ENCODE assay signal across 18 mouse cellular contexts in genomic region chr17:91451711-91452110, GRCm38 (mm10).
DNase-seq lines count a peak whose midpoint lies in the region; ATAC-seq and TF ChIP-seq lines count a peak whose summit lies in the region.
"Had no signal": no experiment of that assay in that cellular context is flagged by ENCODE, and none has a peak within 500 bp of the region (broad histone marks: within the 10 kb centered on the region; RNA-seq: fewer than 3 reads in every experiment).

No protein-coding gene starts in this region.

- H3K27ac ChIP-seq in forebrain, embryonic 16.5 days (ENCODE audit: low read length), result no peak overlapping the region
- H3K27ac ChIP-seq in forebrain, embryonic 13.5 days, result no peak overlapping the region
- H3K27ac ChIP-seq in left cerebral cortex, adult 2 months, result peak overlapping the region; percentile 72
- H3K27ac ChIP-seq in intestine, embryonic 16.5 days (ENCODE audit: low read length), result no peak overlapping the region
- H3K27ac ChIP-seq: embryonic facial prominence, embryonic 15.5 days had no signal

- H3K36me3 ChIP-seq in forebrain, embryonic 16.5 days (ENCODE audit: control insufficient read depth, insufficient read depth), result no peaks in the 10 kb centered on the region
- H3K36me3 ChIP-seq in forebrain, embryonic 13.5 days (ENCODE audit: poor library complexity, severe bottlenecking), result no peaks in the 10 kb centered on the region
- H3K36me3 ChIP-seq in intestine, embryonic 16.5 days (ENCODE audit: control insufficient read depth, insufficient read depth, low read length), result no peaks in the 10 kb centered on the region
- H3K36me3 ChIP-seq: embryonic facial prominence, embryonic 15.5 days had no signal

- H3K27me3 ChIP-seq in forebrain, embryonic 16.5 days (replicated peaks; ENCODE audit: control insufficient read depth, insufficient read depth, low read length), result no peaks in the 10 kb centered on the region
- no peaks in the 10 kb centered on the region for H3K27me3 ChIP-seq in forebrain, embryonic 13.5 days
- no peaks in the 10 kb centered on the region for H3K27me3 ChIP-seq in intestine, embryonic 16.5 days (replicated peaks; ENCODE audit: control insufficient read depth, insufficient read depth, low read length)
- H3K27me3 ChIP-seq: embryonic facial prominence, embryonic 15.5 days had no signal

- TF ChIP-seq CTCF in left cerebral cortex, adult 2 months (IDR thresholded peaks at IDR 0.05), result no peak

- peak; percentile 78 for ATAC-seq in forebrain, embryonic 16.5 days
- no peak for ATAC-seq in forebrain, embryonic 13.5 days
- no peak for ATAC-seq in intestine, embryonic 16.5 days
- ATAC-seq: intestine, postnatal 0 days had no signal

- intact Hi-C loops in left cerebral cortex, adult 2 months (cut with DNase I), result no loop called here

- H3K4me1 ChIP-seq in forebrain, embryonic 16.5 days (replicated peaks; ENCODE audit: control insufficient read depth, insufficient read depth, low read length), result no peaks in the 10 kb centered on the region
- H3K4me1 ChIP-seq in forebrain, embryonic 13.5 days, result no peaks in the 10 kb centered on the region
- H3K4me1 ChIP-seq in intestine, embryonic 16.5 days (ENCODE audit: control insufficient read depth, insufficient read depth, low read length), result no peaks in the 10 kb centered on the region
- H3K4me1 ChIP-seq: embryonic facial prominence, embryonic 15.5 days had no signal

- no peaks in the 10 kb centered on the region for H3K9me3 ChIP-seq in forebrain, embryonic 16.5 days (ENCODE audit: control insufficient read depth, low read length)
- H3K9me3 ChIP-seq in forebrain, embryonic 13.5 days (replicated peaks), result no peaks in the 10 kb centered on the region
- H3K9me3 ChIP-seq in intestine, embryonic 16.5 days (ENCODE audit: control insufficient read depth, low read length), result no peaks in the 10 kb centered on the region
- H3K9me3 ChIP-seq: embryonic facial prominence, embryonic 15.5 days had no signal

- no peak overlapping the region for H3K4me3 ChIP-seq in forebrain, embryonic 16.5 days (replicated peaks; ENCODE audit: low read length)
- H3K4me3 ChIP-seq in forebrain, embryonic 13.5 days, result no peak overlapping the region
- H3K4me3 ChIP-seq in left cerebral cortex, adult 2 months, result no peak overlapping the region
- no peak overlapping the region for H3K4me3 ChIP-seq in intestine, embryonic 16.5 days (ENCODE audit: low read length)
- H3K4me3 ChIP-seq: embryonic facial prominence, embryonic 15.5 days had no signal

- DNase-seq in Muller cell, postnatal 12 days (ENCODE audit: inconsistent ontology term), result peak; percentile 2
- peak; percentile 19 to 44 for DNase-seq in frontal cortex, postnatal 10 days (ENCODE audit: low spot score in 2 of 2)
- DNase-seq in left cerebral cortex, adult 2 months (ENCODE audit: extremely low spot score in 1 of 2, low spot score in 2 of 2), result peak in 1 of 2 experiments; percentile 21
- DNase-seq in thymus, postnatal 36 days, result no peak
- no peak for DNase-seq in kidney, postnatal 4 days
- DNase-seq: adrenal gland, postnatal 36 days; B cell, adult 2 months; cerebellum, adult 8-10 months; heart, adult 11 months; heart, postnatal 14 days; kidney, postnatal 36 days; liver; lung, embryonic 14.5 days had no signal

- no peak overlapping the region for H3K9ac ChIP-seq in forebrain, embryonic 16.5 days (replicated peaks; ENCODE audit: low read depth, low read length)
- H3K9ac ChIP-seq in forebrain, embryonic 13.5 days, result no peak overlapping the region
- H3K9ac ChIP-seq in intestine, embryonic 16.5 days (ENCODE audit: low read depth, low read length), result no peak overlapping the region
- H3K9ac ChIP-seq: embryonic facial prominence, embryonic 15.5 days; lung, embryonic 14.5 days had no signal

- no peak overlapping the region for H3K4me2 ChIP-seq in forebrain, embryonic 16.5 days (ENCODE audit: low read length)
- H3K4me2 ChIP-seq in forebrain, embryonic 13.5 days, result no peak overlapping the region
- no peak overlapping the region for H3K4me2 ChIP-seq in intestine, embryonic 16.5 days (ENCODE audit: low read depth, low read length)
- H3K4me2 ChIP-seq: embryonic facial prominence, embryonic 15.5 days; lung, embryonic 14.5 days had no signal

Comparison
In these comparisons a context has a peak if more than half of its experiments do, and no peak if none do; other contexts are left out.
1. DNase-seq: peak in Muller cell, postnatal 12 days (single experiment) and frontal cortex, postnatal 10 days (2 of 2); none in thymus, postnatal 36 days (0 of 2) and kidney, postnatal 4 days (0 of 2).